Mouse (Mus musculus): ENCODE results near the gene Asphd2.

DNA sequence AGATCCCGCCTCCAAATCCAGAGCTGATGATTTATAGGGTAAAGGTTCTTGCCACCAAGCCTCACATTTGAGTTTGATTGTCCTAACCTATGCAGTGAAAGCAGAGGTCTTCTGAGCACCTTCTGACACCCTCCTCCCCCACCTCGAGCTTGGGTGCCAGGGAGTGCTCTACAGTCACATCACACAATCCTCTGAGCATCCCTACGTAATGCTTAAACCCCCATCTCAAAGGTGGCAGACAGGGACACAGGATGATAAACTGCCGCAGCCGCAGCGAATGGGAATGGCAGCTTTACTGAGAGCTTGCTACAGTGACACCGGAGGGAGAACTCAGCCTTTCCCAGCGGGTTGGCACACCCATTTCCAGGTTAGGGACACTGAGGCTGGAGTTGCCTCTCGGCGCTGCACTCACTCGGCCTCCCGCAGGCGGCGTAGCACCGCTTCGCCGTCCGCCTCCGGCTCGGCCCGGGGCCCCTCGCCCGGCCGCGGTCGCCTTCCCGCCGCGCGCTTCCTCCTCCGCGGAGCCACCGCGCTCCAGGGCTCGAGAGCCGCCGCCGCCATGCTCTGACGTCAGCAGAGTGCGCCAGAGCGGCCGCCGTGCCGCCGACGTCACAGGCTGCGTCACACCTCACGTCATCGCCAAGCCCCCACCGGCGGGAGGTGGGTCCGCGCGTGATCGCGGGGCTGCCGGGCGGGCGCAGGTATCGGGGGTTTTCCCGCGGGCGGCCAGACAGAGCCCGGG lies 52.0 kb downstream of the Asphd2 start, which contains the start of the genes Srrd and Hps4:
- TF ChIP-seq CTCF (IDR thresholded peaks at IDR 0.05; ENCODE audit: control insufficient read depth, insufficient read depth, insufficient replicate concordance, low read depth, low read length) (no peak), POLR2A (IDR thresholded peaks at IDR 0.05; ENCODE audit: control insufficient read depth, low read depth, low read length) (peak; percentile 50)
